Mouse (Mus musculus): Measurements from ENCODE around the gene Arpp21. TPM values are rescaled to one million over a fixed set of nuclear protein-coding genes. Genes with fewer than 3 reads are reported as not detected.

The Arpp21 gene
- total RNA-seq, 2 experiments from 2014 or later = 9.5 to 25.4 TPM

DNA sequence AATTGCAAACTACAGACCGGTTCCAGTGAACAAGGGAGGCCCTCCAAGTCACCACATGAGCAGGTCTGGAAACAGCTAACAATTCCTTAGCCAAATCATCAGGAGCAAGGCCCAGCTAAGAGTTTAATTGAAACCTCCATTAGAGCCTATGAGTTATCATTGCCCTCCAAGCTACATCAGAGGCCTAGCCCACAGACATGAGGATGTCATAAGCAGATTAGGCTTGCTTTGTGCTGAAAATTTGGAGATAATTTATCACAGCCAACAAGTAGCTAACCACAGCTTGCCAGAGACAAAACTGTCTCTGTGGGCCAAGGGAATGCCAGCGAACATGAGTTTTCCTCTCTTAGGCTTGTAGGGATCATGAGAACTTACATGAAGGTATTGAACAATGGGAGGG, 83.0 kb downstream of the Arpp21 start:
- Histone ChIP-seq H3K4me3 (no peak overlapping the region), H3K27ac (no peak overlapping the region)
- intact Hi-C loops (cut with DNase I) = no loop called here
- TF ChIP-seq CTCF (IDR thresholded peaks at IDR 0.05) = no peak
- no peak for DNase-seq

DNA sequence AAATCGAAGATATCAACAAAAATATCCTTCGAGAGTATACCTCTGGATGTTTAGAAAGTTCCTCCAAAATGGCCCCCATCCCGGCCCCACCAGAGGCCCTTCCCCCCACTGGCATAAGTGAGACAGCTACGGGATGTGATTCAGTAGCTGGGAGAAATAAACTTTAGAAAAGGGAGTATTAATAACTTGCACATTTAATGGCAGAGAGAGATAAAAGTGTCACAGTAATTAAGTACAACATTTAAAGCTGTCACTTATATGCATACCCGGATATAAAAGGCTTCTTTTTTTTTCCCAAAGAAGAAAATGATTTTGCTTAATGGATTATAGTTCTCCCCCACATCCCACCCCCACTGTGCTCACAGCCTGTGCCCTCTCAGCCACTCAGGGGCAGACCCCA, 84.6 kb downstream of the Arpp21 start:
- H3K27ac ChIP-seq = no peak overlapping the region
- DNase-seq = no peak
- H3K4me3 ChIP-seq = no peak overlapping the region
- no peak for TF ChIP-seq CTCF (IDR thresholded peaks at IDR 0.05)
- intact Hi-C loops (cut with DNase I) = no loop called here

DNA sequence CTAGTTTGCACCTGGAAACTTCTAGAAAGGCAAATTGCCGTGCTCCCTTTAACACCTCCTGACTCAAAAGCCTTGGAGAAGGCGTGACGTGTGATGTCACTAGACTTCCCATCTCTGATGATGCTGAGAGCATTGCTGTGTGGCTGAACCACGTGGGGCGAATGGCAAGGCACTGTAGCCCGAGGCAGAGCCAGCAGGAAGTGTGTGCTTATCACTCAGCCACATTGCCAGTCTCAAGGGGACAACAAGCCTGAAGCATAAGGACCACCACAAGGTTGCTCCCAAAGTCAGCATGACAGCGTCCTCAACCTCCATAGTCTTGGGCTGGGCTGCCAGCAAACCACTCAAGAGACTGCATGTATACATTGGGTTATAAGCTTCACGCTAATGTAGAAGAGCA, 95.1 kb downstream of the Arpp21 start:
- Histone ChIP-seq H3K4me3 (no peak overlapping the region), H3K27ac (no peak overlapping the region)
- intact Hi-C loops (cut with DNase I) = no loop called here
- DNase-seq = no peak
- TF ChIP-seq CTCF (IDR thresholded peaks at IDR 0.05) = no peak

DNA sequence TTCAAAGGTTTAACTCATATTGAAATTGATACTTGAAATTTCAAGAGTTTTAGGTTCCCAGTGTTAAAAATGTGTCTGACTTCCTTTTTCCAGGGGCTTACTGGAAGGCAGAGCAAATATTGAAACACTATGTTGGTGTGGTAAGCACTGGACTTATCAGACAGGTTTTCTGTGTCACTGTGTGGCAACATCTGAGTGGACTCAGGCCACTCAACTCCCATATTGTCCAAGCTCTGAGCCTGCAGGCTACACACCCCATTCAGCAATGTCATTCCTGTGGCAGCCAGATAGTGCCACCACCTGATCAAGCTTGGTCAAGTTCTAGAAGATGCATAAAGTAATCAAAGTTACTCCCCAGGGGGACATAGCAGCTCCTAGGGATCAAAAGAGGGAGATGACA, 97.9 kb downstream of the Arpp21 start:
- TF ChIP-seq CTCF (IDR thresholded peaks at IDR 0.05) = no peak
- intact Hi-C loops (cut with DNase I) = no loop called here
- H3K27ac ChIP-seq = no peak overlapping the region
- no peak overlapping the region for H3K4me3 ChIP-seq
- no peak for DNase-seq

DNA sequence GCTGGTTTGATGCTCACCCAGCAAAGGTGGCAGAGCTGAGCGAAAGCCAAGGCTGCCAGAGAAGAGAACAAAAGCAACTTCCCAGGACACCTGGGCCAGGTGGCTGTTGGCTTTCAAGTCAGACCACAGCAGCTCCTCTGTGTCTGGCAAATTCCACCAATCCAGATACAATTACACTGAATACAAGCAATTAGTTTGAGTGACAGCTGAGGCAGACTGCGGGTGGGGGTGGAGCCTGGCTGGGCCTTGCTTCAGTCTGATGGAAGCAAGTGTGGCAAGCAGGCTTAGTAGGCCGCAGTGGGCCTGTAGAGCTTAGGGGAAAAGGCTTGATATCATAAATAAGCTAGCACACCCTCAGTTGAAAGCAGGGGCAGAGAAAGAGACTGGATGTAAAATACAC, 104.9 kb downstream of the Arpp21 start:
- H3K4me3 ChIP-seq = no peak overlapping the region
- intact Hi-C loops (cut with DNase I) = no loop called here
- TF ChIP-seq CTCF (IDR thresholded peaks at IDR 0.05) = no peak
- H3K27ac ChIP-seq = no peak overlapping the region
- DNase-seq = no peak

- TF ChIP-seq CTCF (IDR thresholded peaks at IDR 0.05) = no peak
- intact Hi-C loops (cut with DNase I) = no loop called here
- H3K4me3 ChIP-seq = no peak overlapping the region
- DNase-seq = no peak
- H3K27ac ChIP-seq = no peak overlapping the region
These were observed 111.1 kb downstream of the Arpp21 start for GRCm38 (mm10) chr9:112124667-112125066.

GRCm38 (mm10) chr9:112124184-112124583, 111.6 kb downstream of the Arpp21 start:
- no peak for DNase-seq
- Histone ChIP-seq H3K27ac (no peak overlapping the region), H3K4me3 (no peak overlapping the region)
- intact Hi-C loops (cut with DNase I) = no loop called here
- TF ChIP-seq CTCF (IDR thresholded peaks at IDR 0.05) = no peak

- no peak for TF ChIP-seq CTCF (IDR thresholded peaks at IDR 0.05)
- Histone ChIP-seq H3K4me3 (no peak overlapping the region), H3K27ac (no peak overlapping the region)
- intact Hi-C loops (cut with DNase I) = no loop called here
- no peak for DNase-seq
These were observed 112.3 kb downstream of the Arpp21 start for GRCm38 (mm10) chr9:112123421-112123828.

DNA sequence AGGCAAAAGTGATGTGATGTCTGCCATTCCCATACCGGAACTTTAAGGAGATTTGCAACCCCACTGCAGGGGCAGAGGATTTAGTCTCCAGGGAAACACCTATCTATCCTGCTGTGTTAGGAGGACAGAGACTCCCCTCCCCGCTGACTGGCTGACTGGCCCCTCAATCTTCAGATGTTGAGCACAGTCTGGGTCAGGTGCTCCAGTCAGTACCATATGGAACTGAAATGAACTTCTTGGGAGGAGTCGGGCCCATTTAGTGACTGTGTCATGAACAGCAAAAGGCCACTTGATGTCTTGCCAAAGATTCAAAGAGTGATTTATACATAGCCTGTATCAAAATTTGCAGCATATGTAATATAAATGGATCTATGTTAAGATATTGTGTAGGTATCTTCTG, 116.2 kb downstream of the Arpp21 start:
- TF ChIP-seq CTCF (IDR thresholded peaks at IDR 0.05) = no peak
- DNase-seq = no peak
- Histone ChIP-seq H3K27ac (no peak overlapping the region), H3K4me3 (no peak overlapping the region)
- intact Hi-C loops (cut with DNase I) = no loop called here

DNA sequence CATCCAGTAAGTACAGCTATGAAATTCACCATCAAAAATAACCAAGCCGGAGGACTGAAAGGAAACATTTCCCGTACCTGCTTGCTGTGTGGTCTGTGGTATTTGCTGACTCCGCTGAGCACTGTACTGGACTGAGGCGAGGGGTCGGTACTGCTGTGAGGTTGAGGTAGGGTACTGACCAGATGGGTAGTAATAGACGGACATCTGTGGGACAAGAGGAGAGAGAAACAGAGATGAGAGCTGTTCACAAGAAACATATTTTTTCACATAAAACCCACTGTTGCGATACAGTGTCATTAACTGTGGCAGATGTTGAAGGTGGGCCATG, 116.7 kb downstream of the Arpp21 start:
- H3K27ac ChIP-seq = no peak overlapping the region

GRCm38 (mm10) chr9:112118411-112119105, 117.2 kb downstream of the Arpp21 start:
- intact Hi-C loops (cut with DNase I) = no loop called here
- DNase-seq = no peak
- Histone ChIP-seq H3K4me3 (no peak overlapping the region; the same call in 1 of the 2 replicates), H3K27ac (no peak overlapping the region)
- TF ChIP-seq CTCF (IDR thresholded peaks at IDR 0.05) = no peak

More for the DNA sequence above, 116.7 kb downstream of the Arpp21 start:
- no peak overlapping the region for H3K4me3 ChIP-seq
- no peak for DNase-seq
- no peak for TF ChIP-seq CTCF (IDR thresholded peaks at IDR 0.05)
- intact Hi-C loops (cut with DNase I) = no loop called here

DNA sequence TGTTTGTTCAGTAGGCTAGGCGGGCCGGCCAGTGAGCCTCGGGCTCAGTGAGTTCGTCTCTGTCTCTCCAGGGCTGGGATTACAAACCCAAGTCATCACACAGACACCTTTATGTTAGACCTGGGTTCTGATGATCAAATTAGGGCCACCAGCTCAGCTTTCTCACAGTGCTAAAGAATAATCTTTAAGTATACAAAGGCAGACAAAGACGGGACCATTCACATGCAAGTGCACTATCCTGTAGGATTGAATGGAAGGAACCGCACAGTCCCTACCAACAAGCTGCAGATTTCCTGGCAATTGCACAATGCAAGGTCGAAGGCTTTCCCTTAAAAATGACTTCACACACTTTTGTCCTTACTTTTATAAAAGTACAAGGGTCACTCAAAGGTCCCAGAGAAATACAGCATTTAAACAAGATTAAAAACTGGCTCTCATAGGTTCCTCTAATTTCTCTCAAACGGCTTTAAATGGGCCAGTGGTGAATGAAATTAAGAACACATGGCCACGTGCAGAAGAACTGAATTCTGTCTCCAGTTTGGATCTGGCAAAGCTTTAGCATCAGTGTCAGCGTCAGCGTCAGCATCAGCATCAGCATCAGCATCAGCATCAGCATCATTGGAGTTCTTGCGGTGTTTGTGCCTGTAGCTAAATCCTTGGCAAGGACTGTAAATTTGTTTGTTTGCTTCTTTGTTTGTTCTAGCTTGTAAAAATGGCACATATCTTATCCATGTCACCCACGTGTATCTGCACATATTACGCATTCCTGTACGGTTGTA, 117.9 kb downstream of the Arpp21 start:
- no peak overlapping the region for H3K27ac ChIP-seq
- H3K4me3 ChIP-seq = no peak overlapping the region; the same call in 1 of the 2 replicates
- intact Hi-C loops (cut with DNase I) = no loop called here
- DNase-seq = no peak
- no peak for TF ChIP-seq CTCF (IDR thresholded peaks at IDR 0.05)

DNA sequence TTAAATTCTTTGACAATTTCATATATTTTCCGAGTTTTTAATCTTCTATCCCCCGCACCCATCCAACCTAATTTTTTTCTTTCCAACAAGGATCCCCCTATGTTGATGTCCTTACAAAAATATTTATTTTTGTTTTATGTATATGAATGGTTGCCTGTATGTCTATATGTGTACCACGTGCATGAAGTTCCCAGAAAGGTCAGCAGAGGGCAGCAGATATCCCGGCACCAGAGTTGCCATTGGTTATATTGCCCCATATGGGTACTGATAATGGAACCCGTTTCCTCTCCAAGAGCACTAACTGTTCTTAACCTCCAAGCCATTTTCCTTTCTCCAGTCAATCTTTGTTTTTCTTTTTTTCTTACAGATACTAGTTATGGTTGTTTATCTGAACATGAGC, 124.1 kb downstream of the Arpp21 start:
- no peak for DNase-seq
- no peak overlapping the region for H3K27ac ChIP-seq
- peak; percentile 30; the same call in 1 of the 2 replicates for TF ChIP-seq CTCF (IDR thresholded peaks at IDR 0.05)
- intact Hi-C loops (cut with DNase I) = no loop called here
- no peak overlapping the region for H3K4me3 ChIP-seq

DNA sequence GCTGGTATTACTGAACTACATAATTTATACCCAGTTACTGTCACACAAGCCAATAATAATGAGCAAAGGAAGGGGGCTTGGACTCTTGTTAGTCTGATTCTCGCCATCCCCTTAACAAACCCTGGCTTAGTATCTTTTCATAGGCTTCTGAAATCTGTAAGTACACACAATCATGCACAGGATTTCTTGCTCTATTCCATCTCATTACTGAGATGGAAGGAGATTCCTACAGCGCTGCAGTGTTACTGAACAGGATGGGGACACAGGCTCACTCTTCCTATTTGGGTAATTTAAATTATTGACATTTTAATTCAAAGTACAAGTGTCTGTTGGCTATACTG, 132.9 kb downstream of the Arpp21 start:
- no peak overlapping the region for H3K4me3 ChIP-seq
- intact Hi-C loops (cut with DNase I) = no loop called here
- H3K27ac ChIP-seq = no peak overlapping the region
- DNase-seq = no peak
- no peak for TF ChIP-seq CTCF (IDR thresholded peaks at IDR 0.05)
